8 mouse cellular contexts compared by ENCODE assay signal in the genomic region with DNA sequence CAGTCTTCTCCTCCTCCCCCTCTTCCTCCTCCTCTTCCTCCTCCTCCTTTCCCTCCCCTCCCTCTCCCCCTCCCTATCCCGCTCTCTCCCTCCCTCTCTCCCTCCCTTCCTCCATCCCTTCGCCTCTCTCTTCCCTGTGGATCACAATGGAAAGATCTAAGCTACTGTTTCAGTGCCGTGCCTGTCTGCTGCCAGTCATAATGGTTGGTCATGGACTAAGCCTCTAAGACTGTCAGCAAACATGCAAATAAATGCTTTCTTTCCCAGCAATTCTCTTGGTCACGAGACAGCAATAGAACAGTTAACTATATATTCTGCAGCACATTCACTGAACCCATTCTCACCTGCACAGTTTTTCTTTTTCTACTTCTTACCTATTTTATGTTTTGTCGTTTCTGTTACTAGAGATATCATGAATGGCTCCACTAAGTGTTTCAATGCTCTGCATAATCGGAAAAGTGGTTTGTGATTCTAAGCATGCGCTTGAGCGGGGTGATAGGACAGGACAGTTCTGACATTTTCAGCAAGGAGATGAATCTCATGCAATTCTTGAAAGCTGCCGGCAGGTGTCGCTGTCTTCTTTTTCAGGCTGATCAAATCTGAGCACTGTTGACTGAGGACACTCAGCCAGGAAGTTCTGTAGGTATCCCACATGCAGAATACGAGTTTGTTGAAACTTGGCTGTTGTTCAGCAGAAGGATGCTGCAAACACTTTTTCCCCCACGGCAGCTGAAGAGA. TPM values are rescaled to one million over a fixed set of nuclear protein-coding genes. Genes with fewer than 3 reads are reported as not detected.
A peak's percentile ranks its signal among the peaks of the same experiment; 100 is the strongest.
DNase-seq lines count a peak whose midpoint lies in the region; ATAC-seq and TF ChIP-seq lines count a peak whose summit lies in the region.

No protein-coding gene starts in this region.

- H3K36me3 ChIP-seq in midbrain, embryonic 10.5 days = no peaks in the 10 kb centered on the region
- H3K36me3 ChIP-seq in spleen, adult 2 months (ENCODE audit: control insufficient read depth, insufficient read depth, low read length) = no peaks in the 10 kb centered on the region

- 31% methylated on average over 12 of the region's 12 CpGs for WGBS in midbrain, embryonic 10.5 days
- WGBS in spleen, adult 2 months = 30% methylated on average over 12 of the region's 12 CpGs

- H3K27ac ChIP-seq in midbrain, embryonic 10.5 days (replicated peaks) = no peak overlapping the region
- H3K27ac ChIP-seq in spleen, adult 2 months (ENCODE audit: insufficient read depth, low read length) = no peak overlapping the region

- H3K27me3 ChIP-seq in midbrain, embryonic 10.5 days (ENCODE audit: low read depth, poor library complexity, severe bottlenecking) = no peaks in the 10 kb centered on the region
- no peaks in the 10 kb centered on the region for H3K27me3 ChIP-seq in spleen, adult 2 months (ENCODE audit: control insufficient read depth, insufficient read depth, low read length)

- TF ChIP-seq CTCF in spleen, adult 2 months (IDR thresholded peaks at IDR 0.05; ENCODE audit: extremely low read depth, insufficient read depth, insufficient read length, insufficient replicate concordance) = peak; percentile 72; the same call in 1 of the 2 replicates

- intact Hi-C loops in heart, postnatal 36 days (cut with DNase I) = loop anchor here (1.0 to 5.0 kb wide), 3 partner anchors 47 to 402 kb away; no protein-coding TSS in a partner anchor

- DNase-seq in layer of hippocampus, postnatal 14 days (ENCODE audit: low spot score in 2 of 2) = peak; percentile 37 to 47
- DNase-seq in layer of hippocampus, adult 8-10 months (ENCODE audit: low spot score in 2 of 2) = no peak
- peak; percentile 89 for DNase-seq in brain, adult 2 months (ENCODE audit: low read depth, low spot score)
- peak; percentile 59 to 74 for DNase-seq in heart, postnatal 36 days
- DNase-seq in kidney, postnatal 4 days = peak; percentile 78 to 80
- peak; percentile 74 for DNase-seq in midbrain, embryonic 10.5 days (ENCODE audit: low spot score)
- peak; percentile 38 to 57 for DNase-seq in spleen, adult 2 months (ENCODE audit: low read depth in 1 of 2, low spot score in 2 of 2)

- no peaks in the 10 kb centered on the region for H3K9me3 ChIP-seq in midbrain, embryonic 10.5 days (replicated peaks)

- no peaks in the 10 kb centered on the region; the same call in 1 of the 2 replicates for H3K4me1 ChIP-seq in midbrain, embryonic 10.5 days
- no peaks in the 10 kb centered on the region for H3K4me1 ChIP-seq in spleen, adult 2 months (ENCODE audit: control insufficient read depth, insufficient read depth, insufficient read length)

- TF ChIP-seq POLR2A in spleen, adult 2 months (IDR thresholded peaks at IDR 0.05; ENCODE audit: low read depth, low read length) = no peak

- no peak overlapping the region for H3K4me3 ChIP-seq in midbrain, embryonic 10.5 days
- H3K4me3 ChIP-seq in spleen, adult 2 months (ENCODE audit: extremely low read depth, insufficient read depth, insufficient read length) = no peak overlapping the region

- peak; percentile 83 for ATAC-seq in erythroid progenitor cell, adult 5-6 weeks (replicated peaks; ENCODE audit: low FRiP score, poor library complexity, severe bottlenecking)

RNA-seq across cellular contexts. Expression of a gene that starts 17.5 kb away (rescaled TPM):
- 10 to 100 TPM; 40.8 to 42.2 TPM for total RNA-seq in layer of hippocampus, postnatal 14 days (2021)
- total RNA-seq in layer of hippocampus, adult 8-10 months (2022) = 10 to 100 TPM; 31.5 to 58.0 (median 46.3) TPM
- total RNA-seq in erythroid progenitor cell, adult 5-6 weeks (2015; ENCODE audit: low replicate concordance) = 48.6 and 50.1 TPM in 2 replicates
- total RNA-seq in erythroid progenitor cell, adult 5-6 weeks (2017; ENCODE audit: low replicate concordance) = 56.9 and 75.0 TPM in 2 replicates
- 10 to 100 TPM; 15.6 to 17.4 TPM for total RNA-seq in heart, postnatal 36 days (2021)
- 23.8 and 31.3 TPM in 2 replicates for polyA plus RNA-seq in midbrain, embryonic 10.5 days (2016; fragmentation: Nextera tagmentation; extraction: Ambion mirVana)
- 4.4 and 4.6 TPM in 2 replicates for polyA plus RNA-seq in spleen, adult 2 months (2012; rRNA removed)

RNA-seq across cellular contexts. Expression of a gene that starts 39.2 kb away (rescaled TPM):
- total RNA-seq in layer of hippocampus, postnatal 14 days (2021) = 100 to 1,000 TPM; 282 to 285 TPM
- 100 to 1,000 TPM; 271 to 292 (median 278) TPM for total RNA-seq in layer of hippocampus, adult 8-10 months (2022)
- total RNA-seq in erythroid progenitor cell, adult 5-6 weeks (2015; ENCODE audit: low replicate concordance) = 76.3 and 103 TPM in 2 replicates
- 72.8 and 80.6 TPM in 2 replicates for total RNA-seq in erythroid progenitor cell, adult 5-6 weeks (2017; ENCODE audit: low replicate concordance)
- total RNA-seq in heart, postnatal 36 days (2021) = 100 to 1,000 TPM; 145 TPM
- 228 and 233 TPM in 2 replicates for polyA plus RNA-seq in midbrain, embryonic 10.5 days (2016; fragmentation: Nextera tagmentation; extraction: Ambion mirVana)
- polyA plus RNA-seq in spleen, adult 2 months (2012; rRNA removed) = 6.2 and 7.9 TPM in 2 replicates

Comparison
In these comparisons a context has a peak if more than half of its experiments do, and no peak if none do; other contexts are left out.
1. DNase-seq: peak in layer of hippocampus, postnatal 14 days (2 of 2), brain, adult 2 months (single experiment), heart, postnatal 36 days (2 of 2), kidney, postnatal 4 days (2 of 2), midbrain, embryonic 10.5 days (single experiment) and spleen, adult 2 months (2 of 2); none in layer of hippocampus, adult 8-10 months (0 of 2).